Mouse (Mus musculus): ENCODE results near the gene Med1.
A peak's percentile ranks its signal among the peaks of the same experiment; 100 is the strongest.
"Not testable (repeated sequence)": the region's sequence is repeated elsewhere in the genome, so short reads cannot be mapped to it uniquely, and the experiment has no call there.

Med1 gene

DNA sequence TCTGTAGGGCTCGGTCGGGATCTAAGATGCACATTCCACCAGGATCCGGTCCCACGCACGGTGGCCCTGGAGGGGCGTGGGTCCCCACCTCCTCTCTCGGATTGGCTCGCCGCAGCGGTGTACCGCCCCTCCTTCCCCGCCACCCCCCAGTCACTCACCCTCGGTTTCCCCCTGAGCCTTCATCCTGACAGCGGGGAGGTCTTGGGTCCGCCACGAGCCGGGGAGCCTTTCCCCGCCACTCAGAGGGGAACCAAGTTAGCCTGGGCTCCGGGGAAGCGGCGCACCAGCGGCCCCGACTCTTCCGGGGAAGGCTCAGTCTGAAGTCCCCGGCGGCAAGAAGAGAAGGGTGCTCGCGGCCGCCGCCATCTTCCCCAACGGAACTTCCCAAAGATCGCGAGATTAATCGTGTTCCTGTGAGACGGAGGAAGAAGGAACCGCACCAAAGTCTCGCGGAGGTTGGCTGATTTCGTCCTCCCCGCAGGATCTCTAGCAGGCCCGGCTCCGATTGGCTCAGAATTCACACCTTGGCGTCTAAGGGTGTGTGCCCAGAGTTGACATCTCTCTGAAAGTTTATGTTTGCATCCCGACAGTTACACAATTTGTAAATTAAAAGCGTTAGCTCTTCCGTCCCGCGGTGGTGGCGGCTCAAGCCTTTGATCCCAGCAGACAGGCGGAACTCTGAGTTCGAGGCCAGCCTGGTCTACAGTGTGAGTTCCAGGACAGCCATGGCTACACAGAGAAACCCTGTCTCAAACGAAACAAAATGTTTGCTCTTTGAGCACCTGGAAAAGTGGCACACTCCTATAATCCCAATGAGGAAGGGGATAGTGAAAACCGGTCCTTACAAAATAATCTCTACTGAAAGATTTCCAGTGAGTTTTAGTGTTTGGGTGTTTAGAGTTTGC, at the start of gene Med1:
TSS of gene Med1 (minus strand) at position 393 of the 905 bp plus-strand sequence.
- DNase-seq (ENCODE audit: low spot score in 2 of 2), result peak; percentile 93 to 95

DNA sequence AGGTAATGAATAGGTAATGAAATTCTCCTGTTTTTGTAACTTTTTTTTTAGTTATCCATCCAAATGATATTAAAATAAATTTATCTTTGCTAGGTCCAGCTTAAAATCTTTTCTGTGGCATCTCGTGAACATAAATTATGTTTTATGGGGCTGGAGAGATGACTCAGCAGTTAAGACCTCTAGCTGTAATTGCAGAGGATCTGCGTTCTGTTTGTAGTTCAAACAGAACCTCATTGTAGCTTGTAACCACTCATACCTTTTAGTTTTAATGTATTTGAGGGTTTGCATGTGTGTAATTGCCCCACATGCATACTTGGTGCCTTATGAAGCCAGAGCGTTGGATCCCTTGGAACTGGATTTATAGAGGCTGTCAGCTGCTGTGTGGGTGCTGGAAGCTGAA, 45.9 kb upstream of the Med1 start:
- DNase-seq (ENCODE audit: low spot score in 2 of 2), result no peak

DNA sequence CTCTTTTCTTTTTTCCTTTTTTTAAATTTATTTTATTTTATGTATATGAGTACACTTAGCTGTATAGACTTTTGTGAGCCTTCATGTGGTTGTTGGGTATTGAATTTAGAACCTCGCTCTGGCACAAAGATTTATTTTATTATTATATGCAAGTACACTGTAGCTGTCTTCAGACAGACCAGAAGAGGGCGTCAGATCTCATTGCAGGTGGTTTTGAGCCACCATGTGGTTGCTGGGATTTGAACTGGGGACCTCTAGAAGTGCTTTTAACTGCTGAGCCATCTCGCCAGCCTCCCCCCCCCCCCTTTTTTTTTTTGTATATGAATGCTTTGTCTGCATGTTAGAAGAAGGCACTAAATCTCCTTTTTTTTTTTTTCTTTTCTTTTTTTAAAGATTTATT, 45.3 kb upstream of the Med1 start:
- DNase-seq (ENCODE audit: low spot score in 2 of 2), result no peak

DNA sequence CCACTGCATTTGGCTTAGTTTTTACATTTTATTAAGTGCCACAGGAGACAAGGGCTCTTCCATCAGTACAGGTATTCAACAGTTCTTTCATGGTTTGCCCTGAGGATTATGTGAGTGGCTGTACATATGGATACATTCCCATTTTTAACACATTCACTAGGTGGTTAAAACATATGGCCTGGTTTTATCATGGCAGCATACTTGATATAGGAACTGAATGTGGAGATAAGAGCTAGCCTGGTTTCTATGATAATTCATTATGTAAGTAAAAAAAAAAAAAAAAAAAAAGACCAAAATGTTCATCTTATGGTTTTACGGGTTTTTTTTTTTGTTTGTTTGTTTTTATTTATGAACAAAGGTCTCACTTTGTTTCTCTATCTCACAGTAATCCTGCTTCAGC, 33.3 kb upstream of the Med1 start:
- DNase-seq (ENCODE audit: low spot score in 2 of 2), result no peak

DNA sequence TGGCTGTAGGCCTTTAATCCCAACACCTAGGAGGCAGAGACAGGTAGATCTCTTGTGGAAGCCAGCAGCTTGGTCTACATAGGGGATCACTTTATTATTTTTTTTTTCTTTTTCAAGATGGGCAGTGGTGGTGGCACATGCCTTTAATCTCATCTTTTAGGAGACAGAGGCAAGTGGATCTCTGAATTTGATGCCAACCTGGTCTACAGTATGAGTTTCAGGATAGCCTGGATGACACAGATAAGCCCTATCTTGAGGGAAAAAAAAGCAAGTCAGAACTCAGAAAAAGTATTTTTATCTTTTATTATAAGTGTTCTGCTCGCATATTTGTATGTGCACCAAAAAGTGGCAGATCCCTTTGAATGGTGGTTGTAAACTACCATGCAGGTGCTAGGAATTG, 20.2 kb upstream of the Med1 start:
- peak in 1 of 2 experiments; percentile 25 for DNase-seq (ENCODE audit: low spot score in 2 of 2)

DNA sequence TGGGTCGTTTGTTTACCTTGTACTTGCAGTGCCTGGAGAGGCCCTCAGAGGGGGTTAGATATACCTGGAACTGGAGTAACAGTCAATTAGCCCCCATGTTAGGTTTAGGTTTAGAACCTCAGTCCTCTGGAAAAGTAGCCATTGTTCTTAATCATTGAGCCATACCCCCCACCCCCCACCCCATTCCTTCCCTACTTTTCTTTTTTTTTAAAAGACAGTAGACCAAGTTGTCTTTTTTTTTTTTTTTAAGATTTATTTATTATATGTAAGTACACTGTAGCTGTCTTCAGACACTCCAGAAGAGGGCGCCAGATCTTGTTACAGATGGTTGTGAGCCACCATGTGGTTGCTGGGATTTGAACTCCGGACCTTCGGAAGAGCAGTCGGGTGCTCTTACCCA, 16.6 kb upstream of the Med1 start:
- not testable (repeated sequence) for DNase-seq (ENCODE audit: low spot score in 2 of 2)

DNA sequence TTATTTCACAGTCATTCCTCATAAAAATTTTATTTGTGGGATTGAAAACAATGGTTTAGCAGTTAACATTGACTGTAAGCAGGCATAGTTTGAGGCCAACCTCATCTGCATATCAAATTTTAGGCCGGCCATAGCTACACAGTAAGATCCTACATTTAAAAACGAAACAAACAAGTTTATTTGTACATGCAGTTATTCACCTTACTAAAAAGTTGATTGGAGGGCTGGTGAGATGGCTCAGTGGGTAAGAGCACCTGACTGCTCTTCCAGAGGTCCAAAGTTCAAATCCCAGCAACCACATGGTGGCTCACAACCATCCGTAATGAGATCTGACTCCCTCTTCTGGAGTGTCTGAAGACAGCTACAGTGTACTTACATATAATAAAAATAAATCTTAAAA, 13.2 kb upstream of the Med1 start:
- not testable (repeated sequence) for DNase-seq (ENCODE audit: low spot score in 2 of 2)

DNA sequence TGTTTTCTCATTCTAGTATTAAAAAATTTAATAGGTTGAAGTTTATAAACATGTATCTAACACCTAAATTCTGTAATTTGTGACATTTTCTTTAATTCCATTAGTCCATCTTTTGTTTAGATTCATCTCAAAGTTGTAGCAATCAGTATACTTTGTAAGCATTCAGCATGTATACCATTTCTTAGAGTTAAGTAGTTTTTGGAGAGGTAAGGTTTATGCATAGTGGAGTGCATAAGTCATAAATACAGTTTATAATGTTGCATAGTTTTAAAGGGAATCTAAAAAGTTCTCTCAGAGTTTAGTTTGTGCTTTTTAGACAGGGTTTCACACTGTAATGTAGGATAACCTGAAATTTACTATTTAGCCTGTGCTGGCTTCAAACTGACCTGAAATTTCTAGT, 12.4 kb upstream of the Med1 start:
- DNase-seq (ENCODE audit: low spot score in 2 of 2), result no peak

DNA sequence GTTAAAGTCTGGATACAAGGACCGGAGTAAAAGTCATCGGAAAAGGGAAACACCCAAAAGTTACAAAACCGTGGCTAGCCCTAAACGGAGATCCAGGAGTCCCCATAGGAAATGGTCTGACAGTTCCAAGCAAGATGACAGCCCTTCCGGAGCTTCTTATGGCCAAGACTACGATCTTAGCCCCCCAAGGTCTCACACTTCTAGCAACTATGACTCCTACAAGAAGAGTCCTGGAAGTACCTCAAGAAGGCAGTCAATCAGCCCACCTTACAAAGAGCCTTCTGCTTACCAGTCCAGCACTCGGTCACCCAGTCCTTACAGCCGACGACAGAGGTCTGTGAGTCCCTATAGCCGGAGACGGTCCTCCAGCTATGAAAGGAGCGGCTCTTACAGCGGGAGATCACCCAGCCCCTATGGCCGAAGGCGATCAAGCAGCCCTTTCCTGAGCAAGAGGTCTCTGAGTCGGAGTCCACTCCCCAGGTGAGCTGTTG, 10.9 kb upstream of the Med1 start:
- peak; percentile 2 to 22 for DNase-seq (ENCODE audit: low spot score in 2 of 2)

DNA sequence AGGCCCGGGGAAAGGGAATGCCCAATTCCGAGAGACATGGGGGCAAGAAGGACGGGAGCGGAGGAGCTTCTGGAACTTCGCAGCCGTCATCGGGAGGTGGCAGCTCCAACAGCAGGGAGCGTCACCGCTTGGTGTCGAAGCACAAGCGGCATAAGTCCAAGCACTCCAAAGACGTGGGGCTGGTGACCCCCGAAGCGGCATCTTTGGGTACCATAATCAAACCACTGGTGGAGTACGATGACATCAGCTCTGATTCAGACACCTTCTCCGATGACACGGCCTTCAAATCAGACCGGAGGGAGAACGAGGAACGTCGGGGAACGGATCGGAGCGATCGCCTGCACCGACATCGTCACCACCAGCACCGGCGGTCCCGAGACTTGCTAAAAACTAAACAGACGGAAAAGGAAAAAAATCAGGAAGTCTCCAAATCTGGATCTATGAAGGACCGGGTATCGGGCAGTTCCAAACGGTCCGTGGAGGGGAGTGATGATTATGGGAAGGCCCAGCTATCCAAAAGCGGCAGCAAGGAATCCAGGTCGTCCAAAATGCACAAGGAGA, 10.3 kb upstream of the Med1 start:
- DNase-seq (ENCODE audit: low spot score in 2 of 2), result no peak

DNA sequence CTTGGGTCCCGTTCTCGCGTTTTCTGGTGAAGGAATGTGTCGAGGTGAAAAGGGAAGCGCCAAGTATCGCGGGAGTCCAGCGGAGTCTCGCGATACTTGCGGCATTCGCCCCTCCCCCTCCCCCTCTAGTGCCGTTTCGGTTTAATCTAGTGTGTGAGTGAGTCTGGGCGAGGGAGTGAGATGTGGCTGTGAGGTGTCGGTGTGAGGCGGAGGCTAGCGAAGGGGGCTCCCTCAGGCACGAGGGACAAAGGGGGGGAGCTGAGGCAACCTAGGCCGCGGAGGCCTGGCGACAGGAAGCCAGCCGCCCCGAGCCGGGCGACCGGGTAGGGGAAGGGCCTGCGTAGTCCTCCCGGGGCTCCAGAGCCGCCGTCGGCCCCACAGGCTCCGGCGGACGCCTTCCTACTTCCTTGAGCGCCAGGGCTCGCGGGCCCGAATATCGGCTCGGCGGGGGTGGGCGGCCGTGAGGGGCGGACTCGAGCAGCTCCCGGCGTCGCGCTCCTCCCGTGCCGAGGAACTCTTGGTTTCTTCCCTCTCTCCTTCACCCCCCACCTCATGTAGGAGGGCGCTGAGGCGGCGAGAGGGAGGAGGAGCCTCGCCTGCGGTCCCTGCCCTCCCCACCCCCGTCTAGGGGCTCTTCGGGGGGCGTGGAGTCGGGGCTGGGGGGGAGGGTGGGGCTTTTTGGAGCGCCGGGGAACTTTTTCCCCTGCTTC, 9.7 kb upstream of the Med1 start, which contains the start of gene Cdk12:
TSS of gene Cdk12 (plus strand) at position 419 of the 710 bp plus-strand sequence.
- DNase-seq (ENCODE audit: low spot score in 2 of 2), result peak; percentile 95 to 97

DNA sequence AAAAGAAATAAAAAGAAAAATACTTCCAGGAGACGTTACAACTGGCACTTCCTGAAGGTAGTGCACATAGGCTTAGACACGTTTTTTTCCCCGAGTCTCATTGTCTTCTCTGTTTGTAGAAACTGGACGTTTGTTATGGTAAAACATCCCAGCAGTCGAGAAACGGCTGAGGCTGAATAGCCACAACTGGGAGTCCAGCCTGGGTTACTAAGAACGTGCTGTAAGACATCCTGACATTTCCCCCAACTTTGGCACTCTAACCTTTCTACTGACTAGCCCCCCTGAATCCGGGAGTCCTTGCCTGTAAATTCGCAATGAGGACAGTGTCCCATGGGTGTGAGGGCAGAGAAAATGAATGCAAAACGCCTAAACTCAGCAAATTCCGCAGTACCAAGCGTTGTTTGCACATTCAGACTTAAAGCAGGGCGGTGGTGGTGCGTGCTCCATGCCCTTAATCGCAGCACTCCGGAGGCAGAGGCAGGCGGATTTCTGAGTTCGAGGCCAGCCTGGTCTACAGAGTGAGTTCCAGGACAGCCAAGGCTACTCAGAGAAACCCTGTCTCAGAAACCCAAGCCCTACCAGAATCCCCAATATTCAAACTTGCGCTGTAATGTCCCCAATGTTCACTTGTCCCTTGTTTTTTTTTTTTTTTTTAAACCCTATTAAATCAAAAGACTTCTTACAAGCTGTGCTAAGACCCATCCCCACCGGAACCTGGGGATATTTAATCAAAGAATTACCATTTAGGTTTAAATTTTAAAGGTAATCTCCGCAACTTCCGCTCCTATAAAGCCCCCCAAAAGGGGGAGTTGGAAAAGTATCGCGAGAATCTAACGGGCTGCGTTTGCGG, 8.9 kb upstream of the Med1 start:
- DNase-seq (ENCODE audit: low spot score in 2 of 2), result peak; percentile 21 to 34

DNA sequence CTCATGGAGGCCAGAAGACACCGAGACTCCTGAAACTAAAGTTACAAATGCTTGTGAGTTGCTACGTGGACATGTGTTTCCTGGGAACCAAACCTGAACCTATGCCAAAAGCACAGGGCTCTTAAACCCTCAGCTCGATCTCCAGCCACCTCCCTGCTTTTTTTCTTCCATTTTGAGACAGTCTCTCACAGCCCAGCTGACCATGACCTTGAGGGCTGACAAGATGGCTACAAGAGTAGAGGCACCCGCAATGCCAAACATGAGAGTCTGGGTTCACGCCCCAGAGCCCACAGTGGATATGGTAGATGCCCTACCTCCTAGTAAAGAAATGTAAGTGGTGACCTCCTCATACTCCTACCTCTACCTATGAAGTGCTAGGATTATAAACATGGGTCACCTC, 2.3 kb downstream of the Med1 start:
- DNase-seq (ENCODE audit: low spot score in 2 of 2), result no peak

DNA sequence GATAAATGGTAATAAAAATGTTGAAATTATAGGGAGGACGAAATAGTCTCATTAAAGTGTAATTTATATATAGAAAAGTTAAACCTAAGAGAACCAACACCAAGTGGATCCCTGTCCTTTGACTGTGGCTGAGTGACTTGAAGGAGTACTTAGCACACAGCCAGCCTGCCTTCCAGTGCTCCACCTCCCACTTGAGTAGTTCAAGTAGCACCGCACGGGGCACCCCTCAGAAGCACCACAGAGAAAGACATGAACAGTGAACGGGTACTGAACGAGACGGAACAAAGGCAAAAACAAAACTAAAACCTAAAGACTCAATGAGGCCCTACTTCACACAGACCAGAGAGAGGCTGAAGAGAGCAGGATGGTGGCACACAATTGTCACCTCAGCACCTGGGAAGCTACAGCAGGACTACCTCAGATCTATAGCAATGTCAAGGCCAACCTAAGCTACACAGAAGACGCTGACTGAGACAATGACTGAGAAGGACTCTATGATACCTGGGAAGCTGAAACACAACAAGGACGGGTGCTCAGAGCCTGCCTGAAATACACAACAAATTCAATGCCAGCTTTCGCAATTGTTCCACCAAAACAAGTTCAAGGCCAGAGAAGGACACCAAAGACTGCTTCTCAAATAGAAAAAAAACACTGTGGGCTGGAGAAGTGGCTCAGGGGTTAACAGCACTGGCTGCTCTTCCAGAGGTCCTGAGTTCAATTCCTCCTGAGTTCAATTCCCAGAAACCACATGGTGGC, 5.3 kb downstream of the Med1 start:
- DNase-seq (ENCODE audit: low spot score in 2 of 2), result no peak

DNA sequence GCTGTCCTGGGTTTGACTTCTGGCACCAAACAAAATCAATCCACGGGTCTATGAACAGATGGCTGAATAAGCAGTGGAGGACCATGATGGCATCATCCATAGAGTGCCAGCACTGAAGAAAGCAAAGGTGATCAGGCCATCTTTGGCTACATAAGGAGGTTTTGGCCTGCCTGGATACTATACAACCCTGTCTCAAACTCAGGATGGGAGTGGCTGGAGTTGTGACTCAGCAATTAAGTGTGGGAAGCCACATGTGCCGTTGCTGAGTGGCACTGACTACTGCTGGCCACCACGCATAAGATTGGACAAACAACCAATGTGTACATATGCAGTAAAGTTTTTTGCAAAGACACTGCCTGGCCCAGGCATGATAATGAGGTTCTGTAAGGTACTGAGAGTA, 10.9 kb downstream of the Med1 start:
- not testable (repeated sequence) for DNase-seq (ENCODE audit: low spot score in 2 of 2)

DNA sequence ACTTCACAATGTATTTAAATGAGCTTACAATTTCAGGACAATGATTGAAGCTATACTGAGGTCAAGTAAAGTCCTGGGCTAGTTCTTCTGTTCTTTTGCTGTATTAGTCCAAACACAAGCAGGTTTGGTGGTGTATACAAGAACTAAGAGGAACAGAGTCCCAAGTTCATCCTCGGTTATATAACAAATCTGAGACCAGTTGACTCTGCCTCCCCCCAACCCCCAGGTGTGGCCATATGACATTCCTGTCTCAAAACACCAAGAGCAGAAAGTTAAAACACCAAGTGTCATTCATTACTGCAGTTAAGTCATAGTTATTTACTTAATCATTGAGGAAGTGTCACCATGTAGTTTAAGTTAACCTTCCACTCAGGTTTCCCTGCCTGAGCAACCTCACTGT, 24.7 kb downstream of the Med1 start:
- no peak for DNase-seq (ENCODE audit: low spot score in 2 of 2)

DNA sequence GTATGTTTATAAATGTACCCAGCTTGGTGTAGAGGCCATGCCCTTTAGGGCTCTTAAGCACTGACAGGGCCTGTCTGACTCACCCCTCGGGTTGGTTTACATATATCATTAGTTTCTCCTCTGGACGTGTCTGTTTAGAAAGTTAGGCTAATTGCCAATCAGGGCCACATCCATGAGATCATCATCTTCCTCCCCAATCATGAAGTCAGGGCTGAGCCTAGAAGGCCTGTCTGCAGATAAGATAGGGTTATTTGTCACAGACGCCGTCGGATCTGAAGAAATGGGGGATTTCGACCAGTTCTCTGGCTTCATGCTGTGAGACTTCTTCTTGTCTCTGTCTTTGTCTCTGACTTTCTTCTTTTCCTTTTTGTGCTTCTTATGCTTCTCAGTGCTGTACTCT, 38.0 kb downstream of the Med1 start:
- DNase-seq (ENCODE audit: low spot score in 2 of 2), result no peak

DNA sequence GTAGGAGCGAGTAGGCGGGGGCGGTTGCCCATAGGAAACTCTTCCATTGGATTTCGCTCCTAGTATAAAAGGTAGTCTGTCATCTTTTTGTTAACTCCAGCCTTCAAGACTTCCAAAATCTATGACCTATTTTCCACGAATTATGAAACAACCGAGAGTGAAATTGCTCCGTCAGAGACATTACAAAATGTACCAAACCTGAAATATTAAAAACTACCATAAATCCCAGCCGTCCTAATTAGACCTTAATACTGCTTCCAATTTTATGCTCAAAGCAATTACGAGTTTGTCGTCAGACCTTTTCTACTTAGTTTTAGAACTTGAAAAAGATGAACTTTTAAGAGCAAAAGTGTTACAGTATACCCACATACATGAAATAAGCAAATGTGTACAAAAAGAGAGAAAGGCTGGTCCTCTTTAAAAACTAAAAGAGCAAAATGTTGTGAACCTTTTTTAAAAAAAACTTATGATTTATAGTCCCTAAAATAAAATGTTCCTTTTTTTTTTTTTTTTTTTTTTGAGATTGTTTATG, 42.4 kb downstream of the Med1 start:
- no peak for DNase-seq (ENCODE audit: low spot score in 2 of 2)

DNA sequence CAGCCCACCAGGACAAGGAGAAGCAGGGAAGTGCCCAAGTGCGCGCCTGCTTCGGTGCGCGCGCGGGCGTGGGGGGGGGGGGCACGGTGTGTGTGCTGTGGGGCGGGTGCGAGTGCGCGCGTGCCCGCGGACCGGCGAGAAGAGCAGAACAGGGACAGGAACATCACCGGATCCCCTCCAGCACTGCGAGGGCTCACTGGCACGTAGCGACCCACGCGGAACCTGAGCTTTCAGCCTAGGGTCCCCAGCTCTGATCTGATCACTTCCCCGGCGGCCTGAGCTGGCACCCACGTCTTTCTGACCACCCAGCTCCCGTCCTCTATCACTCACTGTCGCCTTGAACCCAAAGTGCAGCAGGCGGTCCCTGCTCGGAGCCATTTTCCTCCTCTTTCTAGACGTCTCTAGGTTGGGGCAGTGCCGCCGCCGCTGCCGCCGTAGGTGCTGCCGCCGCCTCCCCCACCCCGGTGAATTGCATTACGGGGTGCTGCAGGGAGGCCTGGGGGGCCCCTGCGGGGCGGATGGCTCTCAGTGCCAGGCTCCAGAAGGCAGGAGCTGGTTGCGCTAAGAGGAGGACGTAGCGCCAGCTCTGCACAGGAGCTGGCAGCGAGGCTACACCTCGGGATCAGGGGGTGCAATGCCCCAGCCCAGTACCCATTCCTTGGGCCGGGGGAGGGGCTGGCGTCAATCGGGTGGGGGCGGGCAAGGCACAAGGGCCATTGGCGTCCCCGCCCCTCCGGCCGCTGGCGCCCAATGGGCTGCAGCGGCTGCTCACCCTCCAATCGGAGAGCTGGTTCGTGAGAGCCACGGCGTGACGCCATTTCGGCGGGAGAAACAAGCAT, 43.1 kb downstream of the Med1 start, which contains the start of gene Fbxl20:
TSS of gene Fbxl20 (minus strand) at position 618 of the 839 bp plus-strand sequence.
- DNase-seq (ENCODE audit: low spot score in 2 of 2), result peak; percentile 89 to 91
